Mouse (Mus musculus) myocyte (in vitro differentiated cells): ENCODE measurements at regions not wholly inside any gene's neighbourhood (a gene's known extent, or its start where the extent isn't known, plus 50 kb on each side); places are given as distances from the start of the nearest gene placed in this dataset.

Experiments
- H3K27me3 ChIP-seq: one replicate; pipeline ENCODE4 v1.6.1; 2011; ENCODE audit not compliant: control insufficient read depth, insufficient read depth, insufficient read length
- H3K36me3 ChIP-seq: one replicate; pipeline ENCODE4 v1.6.1; 2011; ENCODE audit not compliant: control insufficient read depth, insufficient read depth
- H3K4me2 ChIP-seq: one replicate; pipeline ENCODE4 v1.6.1; 2011; ENCODE audit warnings: low read depth, control low read depth
- H3K4me3 ChIP-seq: one replicate; pipeline ENCODE4 v1.5.1; 2011; ENCODE audit warnings: mild to moderate bottlenecking, control low read depth, moderate library complexity
- H3K79me2 ChIP-seq: one replicate; pipeline ENCODE4 v1.6.1; 2011; ENCODE audit not compliant: control insufficient read depth, insufficient read depth
- H3ac ChIP-seq: one replicate; pipeline ENCODE4 v1.6.1; 2011; ENCODE audit not compliant: control insufficient read depth, insufficient read length
- CEBPB ChIP-seq: IDR thresholded peaks from 2 replicates; pipeline ENCODE4 v1.6.1; 2011; ENCODE audit warnings: mild to moderate bottlenecking, moderate library complexity; ENCODE audit not compliant: poor library complexity, insufficient read depth, severe bottlenecking
- E2F4 ChIP-seq: IDR thresholded peaks from one replicate; pipeline ENCODE4 v1.6.1; 2011; ENCODE audit warnings: mild to moderate bottlenecking, control low read depth, moderate library complexity; ENCODE audit not compliant: insufficient read depth
- MAX ChIP-seq: IDR thresholded peaks from one replicate; pipeline ENCODE4 v1.6.1; 2011; ENCODE audit warnings: low read depth, mild to moderate bottlenecking, control low read depth
- MYOD1 ChIP-seq, 3 experiments: IDR thresholded peaks; one replicate each; pipeline ENCODE4 v1.6.1; 2011; ENCODE audit warnings: control low read depth in 2 of 3, low read depth in 2 of 3, mild to moderate bottlenecking in 2 of 3, moderate library complexity in 1 of 3; ENCODE audit not compliant: insufficient read length in 2 of 3, control insufficient read depth in 1 of 3
- MYOG ChIP-seq, 3 experiments: IDR thresholded peaks; one replicate each; pipeline ENCODE4 v1.6.1; 2011; ENCODE audit warnings: control low read depth in 2 of 3, low read depth in 2 of 3, mild to moderate bottlenecking in 2 of 3; ENCODE audit not compliant: insufficient read length in 2 of 3, control insufficient read depth in 1 of 3, insufficient read depth in 1 of 3
- POLR2A ChIP-seq: IDR thresholded peaks from one replicate; pipeline ENCODE4 v1.6.1; 2011; ENCODE audit warnings: low read depth, mild to moderate bottlenecking, control low read depth, moderate library complexity; ENCODE audit not compliant: insufficient read length
- POLR2AphosphoS2 ChIP-seq: IDR thresholded peaks from one replicate; pipeline ENCODE4 v1.6.1; 2011; ENCODE audit warnings: low read depth, control low read depth; ENCODE audit not compliant: insufficient read length
- REST ChIP-seq: IDR thresholded peaks from one replicate; pipeline ENCODE4 v1.6.1; 2011; ENCODE audit warnings: mild to moderate bottlenecking, control low read depth, moderate library complexity; ENCODE audit not compliant: insufficient read depth, insufficient read length
- SRF ChIP-seq: IDR thresholded peaks from one replicate; pipeline ENCODE4 v1.6.1; 2011; ENCODE audit warnings: low read depth; ENCODE audit not compliant: control insufficient read depth, insufficient read length
- TCF12 ChIP-seq: IDR thresholded peaks from one replicate; pipeline ENCODE4 v1.6.1; 2011; ENCODE audit warnings: mild to moderate bottlenecking, control low read depth; ENCODE audit not compliant: poor library complexity, insufficient read depth, severe bottlenecking
- TCF3 ChIP-seq: IDR thresholded peaks from one replicate; pipeline ENCODE4 v1.6.1; 2011; ENCODE audit warnings: low read depth, control low read depth; ENCODE audit not compliant: insufficient read length
- USF1 ChIP-seq: IDR thresholded peaks from one replicate; pipeline ENCODE4 v1.6.1; 2011; ENCODE audit warnings: low read depth, mild to moderate bottlenecking, control low read depth, moderate library complexity

- TF ChIP-seq MAX (no peak), E2F4 (no peak), TCF12 (no peak), SRF (no peak), MYOD1 (IDR thresholded peaks at IDR 0.05; ENCODE audit: control insufficient read depth in 1 of 3, insufficient read length in 2 of 3, low read depth in 2 of 3) (no peak), CEBPB (no peak), MYOG (IDR thresholded peaks at IDR 0.05; ENCODE audit: control insufficient read depth in 1 of 3, insufficient read depth in 1 of 3, insufficient read length in 2 of 3, low read depth in 2 of 3) (no peak), TCF3 (no peak), POLR2AphosphoS2 (no peak), USF1 (no peak), POLR2A (no peak), REST (no peak)
- Histone ChIP-seq H3K4me3 (no peak overlapping the region), H3K79me2 (no peaks in the 10 kb centered on the region), H3K36me3 (no peaks in the 10 kb centered on the region), H3K27me3 (no peaks in the 10 kb centered on the region), H3ac (no peak overlapping the region), H3K4me2 (no peak overlapping the region)
Measured at GRCm38 (mm10) chr7:93473371-93473770, 393.7 kb downstream of the Fam181b start.

GRCm38 (mm10) chr7:93510636-93511035, 431.0 kb downstream of the Fam181b start:
- Histone ChIP-seq H3K27me3 (no peaks in the 10 kb centered on the region), H3K4me3 (no peak overlapping the region), H3ac (no peak overlapping the region), H3K4me2 (no peak overlapping the region), H3K36me3 (no peaks in the 10 kb centered on the region), H3K79me2 (no peaks in the 10 kb centered on the region)
- TF ChIP-seq MAX (no peak), MYOD1 (IDR thresholded peaks at IDR 0.05; ENCODE audit: control insufficient read depth in 1 of 3, insufficient read length in 2 of 3, low read depth in 2 of 3) (peak in 1 of 3 experiments; percentile 17)

GRCm38 (mm10) chr7:93511237-93511636, 431.6 kb downstream of the Fam181b start:
- no peak overlapping the region for H3ac ChIP-seq
- H3K4me2 ChIP-seq: no peak overlapping the region
- TF ChIP-seq USF1 (no peak), SRF (no peak), TCF3 (no peak), MYOD1 (IDR thresholded peaks at IDR 0.05; ENCODE audit: control insufficient read depth in 1 of 3, insufficient read length in 2 of 3, low read depth in 2 of 3) (no peak), CEBPB (no peak), POLR2A (no peak)
- no peaks in the 10 kb centered on the region for H3K36me3 ChIP-seq
- H3K79me2 ChIP-seq: no peaks in the 10 kb centered on the region
- no peaks in the 10 kb centered on the region for H3K27me3 ChIP-seq
- no peak overlapping the region for H3K4me3 ChIP-seq

GRCm38 (mm10) chr7:93559131-93559530, 479.5 kb downstream of the Fam181b start:
- H3K27me3 ChIP-seq: no peaks in the 10 kb centered on the region
- no peaks in the 10 kb centered on the region for H3K79me2 ChIP-seq
- H3K36me3 ChIP-seq: no peaks in the 10 kb centered on the region
- TF ChIP-seq POLR2AphosphoS2 (no peak), POLR2A (no peak), E2F4 (no peak), MYOG (IDR thresholded peaks at IDR 0.05; ENCODE audit: control insufficient read depth in 1 of 3, insufficient read depth in 1 of 3, insufficient read length in 2 of 3, low read depth in 2 of 3) (no peak)
- no peak overlapping the region for H3K4me3 ChIP-seq
- no peak overlapping the region for H3K4me2 ChIP-seq
- H3ac ChIP-seq: no peak overlapping the region

- H3ac ChIP-seq: no peak overlapping the region
- H3K36me3 ChIP-seq: no peaks in the 10 kb centered on the region
- H3K79me2 ChIP-seq: no peaks in the 10 kb centered on the region
- no peaks in the 10 kb centered on the region for H3K27me3 ChIP-seq
- no peak overlapping the region for H3K4me2 ChIP-seq
- TF ChIP-seq REST: no peak
- no peak for TF ChIP-seq SRF
- TF ChIP-seq POLR2A: no peak
- TF ChIP-seq MYOG (IDR thresholded peaks at IDR 0.05; ENCODE audit: control insufficient read depth in 1 of 3, insufficient read depth in 1 of 3, insufficient read length in 2 of 3, low read depth in 2 of 3): no peak
- no peak for TF ChIP-seq TCF3
- TF ChIP-seq CEBPB: no peak
- no peak overlapping the region for H3K4me3 ChIP-seq
Measured at GRCm38 (mm10) chr7:93577523-93577922, 497.9 kb downstream of the Fam181b start.

- Histone ChIP-seq H3K4me3 (no peak overlapping the region), H3K4me2 (no peak overlapping the region), H3K36me3 (no peaks in the 10 kb centered on the region), H3K27me3 (no peaks in the 10 kb centered on the region), H3K79me2 (no peaks in the 10 kb centered on the region), H3ac (no peak overlapping the region)
- TF ChIP-seq USF1: no peak
- no peak for TF ChIP-seq SRF
- TF ChIP-seq MAX: no peak
- no peak for TF ChIP-seq POLR2A
- no peak for TF ChIP-seq CEBPB
- no peak for TF ChIP-seq REST
- no peak for TF ChIP-seq POLR2AphosphoS2
- TF ChIP-seq MYOD1 (IDR thresholded peaks at IDR 0.05; ENCODE audit: control insufficient read depth in 1 of 3, insufficient read length in 2 of 3, low read depth in 2 of 3): no peak
- TF ChIP-seq TCF3: no peak
- no peak for TF ChIP-seq MYOG (IDR thresholded peaks at IDR 0.05; ENCODE audit: control insufficient read depth in 1 of 3, insufficient read depth in 1 of 3, insufficient read length in 2 of 3, low read depth in 2 of 3)
- TF ChIP-seq TCF12: no peak
- no peak for TF ChIP-seq E2F4
Measured at GRCm38 (mm10) chr7:93587121-93587520, 507.5 kb downstream of the Fam181b start.
